Mouse (Mus musculus) megakaryocyte-erythroid progenitor cell, adult 5-6 weeks (primary cell): Measurements from ENCODE around the gene Sys1. TPM values are rescaled to one million over a fixed set of nuclear protein-coding genes. Genes with fewer than 3 reads are reported as not detected.

ENCODE experiments used
- ATAC-seq: replicated peaks from 2 replicates; pipeline ENCODE4 v1.8.0; 2016; ENCODE audit warnings: mild to moderate bottlenecking, inconsistent platforms; ENCODE audit not compliant: severe bottlenecking, poor library complexity, low FRiP score, low TSS enrichment
- total RNA-seq, 2 experiments: library from RNA; stranded (forward) in 1 of 2; stranded (reverse) in 1 of 2; fragments of 200-1000, 215-1000 nt in 1 of 2; fragments of >200 nt in 1 of 2; fragmentation: Nextera tagmentation in 1 of 2; gene quantifications; 2 replicates each; pipeline ENCODE4 v1.2.3; 2014 to 2017

Sys1 gene
- total RNA-seq (2014; fragmentation: Nextera tagmentation) (25.7 and 26.7 TPM in 2 replicates), total RNA-seq (2017) (10.9 and 16.0 TPM in 2 replicates)

DNA sequence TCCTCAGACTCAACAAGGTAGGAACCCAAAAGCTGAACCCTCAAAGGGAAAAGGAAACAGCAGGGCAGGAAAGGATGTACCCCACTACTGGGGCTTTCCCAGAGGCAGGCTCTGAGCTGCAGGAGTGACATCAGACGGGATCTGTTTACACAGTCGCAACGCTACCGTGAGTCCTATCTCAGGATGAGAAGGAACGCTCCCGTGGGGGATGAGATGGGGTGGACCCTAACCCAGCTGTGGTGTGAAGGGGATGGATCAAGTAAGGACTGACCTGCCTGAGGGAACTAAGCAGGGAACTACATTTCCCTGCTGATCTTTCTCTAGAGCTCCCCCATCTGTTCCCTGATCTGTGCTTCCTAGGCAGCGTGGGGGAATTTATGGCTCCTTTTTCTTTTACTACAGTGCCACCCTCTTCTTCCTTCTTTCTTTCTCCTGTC lies at the start of gene Sys1:
TSS of gene Sys1 (plus strand) at position 101 of the 437 bp plus-strand sequence.
- no peak for ATAC-seq

DNA sequence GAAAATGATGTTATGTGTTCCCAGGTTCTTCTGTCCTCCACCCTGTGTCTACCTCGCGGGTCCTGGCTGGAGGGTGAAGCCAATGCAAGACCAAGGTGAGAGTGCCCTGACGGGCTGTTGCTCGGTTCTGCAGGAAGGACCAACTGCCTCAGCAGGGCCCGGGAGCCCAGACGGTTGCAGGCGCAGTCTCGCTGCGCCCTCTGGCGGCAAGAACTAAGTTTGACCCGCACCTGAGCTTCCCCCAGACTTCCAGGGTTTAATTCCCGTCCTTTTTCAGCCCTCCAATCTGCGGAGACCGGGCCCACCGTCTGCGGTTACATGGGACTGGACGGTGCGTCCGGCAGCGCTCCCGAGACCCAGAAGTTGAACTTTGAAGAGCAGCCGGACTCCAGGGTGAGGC lies 49.1 kb upstream of the Sys1 start:
- ATAC-seq, result peak; percentile 71

DNA sequence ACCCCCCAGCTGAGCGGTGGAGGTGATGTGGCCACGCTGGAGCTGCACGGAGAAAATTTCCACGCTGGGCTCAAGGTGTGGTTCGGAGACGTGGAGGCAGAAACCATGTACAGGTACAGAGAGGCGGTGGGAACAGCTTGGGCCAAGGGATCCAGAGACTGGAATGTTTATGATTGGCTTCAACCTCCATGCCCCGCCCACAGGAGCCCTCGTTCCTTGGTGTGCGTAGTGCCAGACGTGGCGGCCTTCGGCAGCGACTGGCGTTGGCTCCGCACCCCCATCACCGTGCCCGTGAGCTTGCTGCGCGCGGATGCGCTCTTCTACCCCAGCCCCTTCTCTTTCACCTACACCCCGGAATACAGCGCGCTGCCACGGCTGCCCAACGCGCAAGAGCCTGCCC lies 42.6 kb upstream of the Sys1 start:
- no peak for ATAC-seq

DNA sequence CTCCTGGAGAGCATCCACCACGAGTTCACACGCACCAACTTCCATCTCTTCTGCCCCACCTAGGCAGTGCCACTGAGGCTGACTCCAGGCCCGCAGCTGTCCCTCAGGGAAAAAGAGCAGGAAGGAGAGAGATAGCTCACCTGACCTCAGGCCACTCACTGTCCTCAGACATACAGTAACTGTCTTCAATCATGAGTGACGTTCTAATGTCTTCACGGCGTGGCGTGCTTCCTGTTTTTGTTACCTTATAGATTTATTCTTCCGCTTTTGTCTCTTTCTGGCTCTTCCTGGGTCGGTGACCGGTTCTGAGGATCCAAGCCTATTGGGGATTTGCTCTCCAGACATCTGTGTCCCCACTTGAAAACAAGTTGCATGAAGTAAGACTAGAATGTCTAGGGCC lies 42.2 kb upstream of the Sys1 start:
- no peak for ATAC-seq

DNA sequence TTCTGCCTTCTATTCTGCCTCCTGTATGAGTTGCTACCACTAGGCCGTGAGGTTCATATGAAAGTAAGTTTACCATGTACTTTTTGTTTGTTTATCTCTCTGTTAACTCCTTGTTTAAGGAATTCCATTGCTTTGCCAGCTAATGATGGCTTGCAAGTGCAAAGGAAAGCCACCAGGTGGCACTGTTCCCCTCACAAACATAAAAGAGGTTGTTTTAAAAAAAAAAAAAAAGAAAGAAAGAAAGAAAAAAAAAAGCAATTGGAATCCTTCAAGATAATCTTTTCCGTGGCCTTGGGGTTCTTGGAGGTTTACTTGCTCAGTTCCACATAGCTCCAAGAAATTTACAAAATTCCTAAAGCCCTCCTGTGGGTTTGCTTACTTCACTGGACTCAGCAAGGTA lies 39.6 kb upstream of the Sys1 start:
- no peak for ATAC-seq

DNA sequence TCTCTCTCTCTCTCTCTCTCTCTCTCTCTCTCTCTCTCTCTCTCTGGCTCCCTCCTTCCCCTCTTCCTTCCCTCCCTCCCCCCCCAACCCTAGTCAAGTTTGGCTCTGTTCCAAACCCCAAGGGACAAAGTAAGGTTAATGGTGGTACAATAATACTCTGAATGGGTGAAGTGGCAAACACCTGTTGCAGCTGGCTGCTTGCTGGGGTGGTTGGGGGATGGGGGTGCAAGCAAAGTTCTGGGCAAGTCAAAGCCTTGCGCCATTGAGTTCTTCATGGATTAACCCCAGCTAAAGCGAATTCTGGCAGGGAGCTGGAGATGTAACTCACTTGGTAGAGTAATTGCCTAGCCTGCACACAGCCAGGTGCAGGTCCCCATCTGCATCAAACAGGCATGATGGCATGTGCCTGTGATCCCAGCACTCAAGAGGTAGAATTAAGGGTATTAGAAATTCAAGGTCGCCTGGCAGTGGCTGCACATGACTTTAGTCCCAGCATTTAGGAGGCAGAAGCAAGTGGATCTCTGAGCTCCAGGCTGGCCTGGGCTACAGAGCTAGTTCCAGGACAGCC lies 38.4 kb upstream of the Sys1 start:
- ATAC-seq, result no peak

DNA sequence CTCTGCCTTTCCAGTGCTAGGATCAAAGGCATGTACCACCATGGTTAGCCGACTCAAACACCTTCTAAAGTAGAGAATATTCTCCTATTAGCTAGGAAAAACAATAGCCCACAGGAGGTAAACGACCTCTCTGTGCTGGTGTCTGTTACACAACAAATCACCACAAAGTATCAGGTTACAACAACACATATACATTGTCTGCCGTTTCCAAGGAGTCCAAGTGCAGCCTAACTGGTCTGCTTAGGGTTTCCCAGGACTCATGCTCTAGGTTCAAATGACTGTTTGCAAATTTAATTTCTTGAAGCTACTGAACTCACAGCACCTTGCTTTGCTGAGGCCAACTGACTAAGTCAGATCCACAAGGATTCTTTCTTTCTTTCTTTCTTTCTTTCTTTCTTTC lies 37.3 kb upstream of the Sys1 start:
- no peak for ATAC-seq

DNA sequence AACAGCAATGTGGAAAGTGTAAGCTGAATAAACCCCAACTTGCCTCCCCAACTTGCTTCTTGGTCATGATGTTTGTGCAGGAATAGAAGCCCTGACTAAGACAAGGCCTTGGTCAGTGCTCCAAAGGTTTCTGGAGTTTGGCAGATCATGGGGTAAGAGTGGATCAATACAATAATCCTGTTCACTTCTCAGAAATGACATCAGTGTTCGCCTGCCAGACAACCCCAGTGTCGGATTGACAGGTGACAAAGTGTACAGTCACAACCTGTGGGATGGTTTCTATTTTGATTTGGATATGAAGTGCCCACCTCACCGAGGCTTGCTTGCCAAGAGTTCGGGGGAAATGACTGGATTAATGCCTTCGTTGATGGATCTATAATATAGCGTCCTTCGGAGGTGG lies 35.5 kb upstream of the Sys1 start:
- ATAC-seq, result no peak

DNA sequence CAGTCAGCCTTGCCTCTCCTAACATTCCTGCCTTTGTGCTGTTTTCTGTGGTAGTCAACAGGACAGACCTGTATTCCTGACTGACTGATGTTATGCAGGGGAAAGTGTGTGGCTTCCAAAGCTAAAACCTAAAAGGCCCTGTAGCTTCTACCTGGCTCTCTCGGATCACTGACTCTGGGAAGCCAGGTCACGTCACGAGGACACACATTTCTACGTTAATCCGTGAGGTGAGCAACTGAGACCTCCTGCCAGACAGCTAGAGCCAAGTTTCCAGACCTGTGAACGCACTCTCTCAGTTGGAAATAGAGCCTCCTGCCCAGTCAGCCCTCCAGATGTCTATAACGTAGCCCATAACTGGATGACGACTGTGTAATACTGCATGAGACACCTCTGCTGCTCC lies 34.8 kb upstream of the Sys1 start:
- ATAC-seq, result no peak

DNA sequence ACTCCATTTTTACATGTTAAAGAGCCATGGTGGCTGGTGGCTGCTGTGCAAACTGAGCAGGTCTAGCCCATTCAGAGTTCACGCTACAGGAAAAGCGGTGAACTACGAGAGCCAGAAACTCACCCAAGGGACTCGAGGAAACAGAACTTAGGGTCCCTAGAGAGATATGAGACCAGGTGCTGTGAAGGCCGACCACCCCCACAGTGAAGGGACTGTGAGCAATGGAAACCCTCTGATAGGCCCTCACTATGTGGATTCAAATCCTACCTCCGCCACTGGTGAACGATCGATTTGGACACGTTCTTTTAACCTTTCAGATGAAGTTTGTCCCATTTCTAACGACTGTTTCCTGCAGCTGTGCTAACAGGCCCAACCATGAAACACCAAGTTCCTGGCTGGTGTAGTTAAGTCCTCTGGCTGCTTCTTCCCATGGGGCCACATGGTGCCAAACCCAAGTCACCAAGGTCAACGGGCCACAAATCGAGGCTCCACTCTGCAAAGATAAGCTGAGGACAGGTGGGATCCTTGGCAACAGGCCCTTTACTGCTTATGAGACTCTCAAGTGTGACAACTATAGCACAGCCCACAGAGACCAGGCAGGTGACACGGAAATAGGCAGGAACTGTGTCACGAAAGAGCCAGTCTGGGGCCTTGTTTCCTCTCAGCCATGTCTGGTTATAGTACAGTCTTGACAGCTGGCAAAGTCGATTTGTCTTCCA lies 33.9 kb upstream of the Sys1 start:
- ATAC-seq, result no peak

DNA sequence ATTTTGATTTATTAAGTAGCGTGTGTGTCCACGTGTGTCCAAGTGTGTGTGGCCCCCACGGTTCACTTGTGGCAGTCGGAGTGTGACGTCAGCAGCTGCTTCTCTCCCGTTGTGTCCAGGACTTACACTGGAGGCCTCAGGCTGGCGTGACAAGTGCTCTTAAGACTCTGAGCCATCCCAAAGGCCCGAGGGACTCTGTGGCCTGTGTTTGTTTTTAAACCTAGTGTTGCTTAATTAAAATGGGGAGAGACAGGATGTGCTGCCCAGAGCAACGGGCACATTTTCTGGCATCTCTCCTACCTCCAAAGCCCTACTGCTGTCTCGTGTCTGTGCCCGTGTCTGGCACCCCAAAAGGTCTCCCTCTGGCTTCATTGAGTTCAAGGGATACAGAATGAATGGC lies 33.3 kb upstream of the Sys1 start:
- no peak for ATAC-seq

DNA sequence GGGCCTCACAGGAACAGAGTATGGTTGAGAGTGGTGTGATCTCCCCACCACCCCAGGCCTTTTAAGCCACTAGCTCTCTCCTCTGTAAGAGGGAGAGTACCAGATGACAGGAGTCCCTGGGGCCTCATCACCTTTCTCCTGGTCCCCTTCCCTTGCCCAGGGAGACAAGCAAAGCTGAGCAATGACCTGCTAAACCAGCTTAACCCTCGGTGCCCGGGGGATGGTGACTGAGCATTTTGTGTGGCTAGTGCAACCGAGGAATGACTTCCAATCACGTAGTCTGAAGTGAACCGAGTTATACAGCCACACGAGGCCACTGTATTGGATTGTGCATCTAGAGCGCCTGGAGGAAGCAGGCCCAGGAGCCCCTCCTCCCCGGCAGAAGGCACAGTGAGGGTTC lies 32.4 kb upstream of the Sys1 start:
- no peak for ATAC-seq

DNA sequence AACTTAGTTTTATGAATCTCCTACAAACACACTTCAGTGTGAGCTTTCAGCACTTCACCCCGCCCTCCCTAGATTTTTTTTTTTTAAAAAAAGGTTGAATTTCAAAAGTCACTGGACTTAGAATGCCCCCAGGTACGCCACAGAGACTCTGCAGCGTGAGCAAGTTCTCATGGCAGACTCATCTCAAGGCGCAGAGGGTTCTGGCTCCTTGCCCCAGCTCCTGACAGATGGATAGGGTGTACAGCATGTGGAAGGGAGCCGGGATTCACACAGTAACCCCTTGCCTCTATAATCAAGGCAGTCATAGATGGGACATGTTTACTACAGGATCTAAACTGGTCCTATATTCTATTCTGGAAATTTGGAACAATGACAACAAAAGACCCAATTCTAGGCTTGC lies 31.4 kb upstream of the Sys1 start:
- ATAC-seq, result no peak

DNA sequence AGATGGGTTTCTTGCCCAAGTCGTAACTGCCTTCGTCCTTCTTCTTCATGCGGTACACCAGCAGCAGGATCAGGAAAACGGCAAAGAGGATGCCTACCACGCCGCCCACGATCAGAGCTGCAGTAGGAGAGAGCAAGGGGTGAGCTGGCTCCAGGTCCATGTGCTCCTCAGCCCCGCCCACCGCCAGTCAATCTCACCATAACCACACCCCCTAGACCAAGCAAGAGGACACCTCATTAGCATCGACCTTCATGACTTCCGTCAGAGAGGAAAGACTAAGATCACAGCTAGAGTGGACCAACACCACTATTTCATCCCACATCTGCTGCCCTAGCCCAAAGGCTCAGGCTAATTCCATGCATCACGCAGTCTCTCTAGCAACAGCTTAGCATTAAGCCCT lies 30.6 kb upstream of the Sys1 start:
- ATAC-seq, result no peak

DNA sequence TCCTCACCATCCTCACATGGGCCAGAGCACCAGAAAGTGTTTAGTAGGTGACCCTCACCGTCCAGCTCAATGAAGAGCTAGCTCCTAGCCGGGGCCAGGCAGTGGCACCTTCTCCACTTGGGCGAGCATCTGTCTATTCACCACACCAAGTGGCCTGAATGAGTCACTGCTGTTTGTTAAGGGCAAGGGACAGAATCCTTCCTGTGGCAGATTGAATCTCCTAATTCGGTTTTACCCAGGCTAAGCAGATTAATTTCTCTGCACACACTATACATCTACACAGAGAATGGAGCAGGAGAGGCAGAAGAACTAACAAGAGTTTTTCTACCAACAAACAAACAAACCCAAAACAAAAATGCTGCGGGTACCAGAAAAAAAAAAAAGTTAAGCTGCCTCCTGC lies 29.8 kb upstream of the Sys1 start:
- ATAC-seq, result no peak

DNA sequence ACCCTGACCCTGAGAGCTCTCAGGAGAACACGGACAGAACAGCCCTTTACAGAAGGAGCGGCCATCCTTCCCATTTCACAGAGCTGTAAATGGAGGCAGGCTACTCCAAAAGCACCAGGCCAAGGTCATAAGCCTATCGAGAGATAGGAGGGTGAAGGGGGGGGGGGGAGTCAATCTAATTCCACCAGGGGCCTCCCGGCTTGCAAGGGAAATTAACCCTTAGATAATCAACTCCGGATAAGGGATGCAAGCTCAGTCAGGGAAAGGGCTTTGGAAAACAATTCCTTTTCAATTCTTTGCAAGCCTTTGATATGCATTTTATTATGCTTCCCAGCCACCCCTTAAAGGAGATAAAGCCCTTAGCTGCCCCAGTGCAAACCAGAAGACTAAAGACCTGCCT lies 28.3 kb upstream of the Sys1 start:
- no peak for ATAC-seq

DNA sequence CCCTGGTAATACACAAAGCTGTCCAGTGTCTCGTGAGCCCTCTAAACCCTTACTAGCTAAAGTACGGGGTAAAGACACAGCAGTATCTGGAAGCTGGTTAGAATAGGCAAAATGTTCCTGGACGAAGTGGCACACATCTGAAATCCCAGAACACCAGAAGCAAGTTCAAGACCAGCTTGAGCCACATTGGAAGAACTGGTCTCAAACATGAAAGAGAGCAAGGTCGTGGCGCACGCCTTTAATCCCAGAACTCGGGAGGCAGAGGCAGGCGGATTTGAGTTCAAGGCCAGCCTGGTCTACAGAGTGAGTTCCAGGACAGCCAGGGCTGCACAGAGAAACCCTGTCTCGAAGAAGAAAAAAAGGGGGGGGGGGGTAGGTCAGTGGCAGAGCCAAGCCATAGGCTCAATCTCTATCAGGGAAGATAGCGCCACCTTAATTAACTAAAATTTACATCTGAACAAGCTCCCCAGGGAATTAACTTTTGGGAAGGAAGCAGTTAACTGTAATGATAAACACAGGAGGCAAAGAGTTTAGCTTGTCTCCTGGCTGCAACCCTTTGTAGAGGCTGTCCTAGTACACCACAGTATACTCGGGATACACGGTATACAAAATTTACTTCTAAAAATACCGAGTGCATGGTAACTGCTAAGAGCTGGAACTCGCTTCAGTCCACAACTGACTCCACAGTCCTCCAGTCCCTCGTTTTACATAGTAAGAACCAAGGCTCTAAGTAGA lies 26.7 kb upstream of the Sys1 start:
- ATAC-seq, result no peak

DNA sequence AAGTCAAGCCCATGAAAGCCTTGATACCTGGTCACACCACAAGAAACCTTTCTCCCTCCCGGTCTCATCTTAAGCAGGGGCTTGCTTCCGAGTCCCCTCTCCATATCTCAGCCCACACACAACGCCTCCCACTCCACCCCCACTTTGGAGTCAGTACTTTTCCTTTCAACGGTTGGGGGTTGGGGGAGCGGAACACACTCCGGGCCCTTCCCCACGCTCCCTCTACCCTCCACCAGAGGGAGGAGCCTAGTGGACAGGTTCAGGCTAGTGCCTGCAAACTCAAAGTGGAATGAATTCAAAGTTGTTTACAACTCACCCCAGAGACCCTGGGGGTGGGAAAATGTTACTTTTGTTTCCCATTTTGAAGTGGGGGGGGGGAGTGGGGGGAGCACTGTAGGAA lies 26.1 kb upstream of the Sys1 start:
- 0 out of 2 replicates have a peak, but pooled peaks have one; percentile 38 for ATAC-seq

DNA sequence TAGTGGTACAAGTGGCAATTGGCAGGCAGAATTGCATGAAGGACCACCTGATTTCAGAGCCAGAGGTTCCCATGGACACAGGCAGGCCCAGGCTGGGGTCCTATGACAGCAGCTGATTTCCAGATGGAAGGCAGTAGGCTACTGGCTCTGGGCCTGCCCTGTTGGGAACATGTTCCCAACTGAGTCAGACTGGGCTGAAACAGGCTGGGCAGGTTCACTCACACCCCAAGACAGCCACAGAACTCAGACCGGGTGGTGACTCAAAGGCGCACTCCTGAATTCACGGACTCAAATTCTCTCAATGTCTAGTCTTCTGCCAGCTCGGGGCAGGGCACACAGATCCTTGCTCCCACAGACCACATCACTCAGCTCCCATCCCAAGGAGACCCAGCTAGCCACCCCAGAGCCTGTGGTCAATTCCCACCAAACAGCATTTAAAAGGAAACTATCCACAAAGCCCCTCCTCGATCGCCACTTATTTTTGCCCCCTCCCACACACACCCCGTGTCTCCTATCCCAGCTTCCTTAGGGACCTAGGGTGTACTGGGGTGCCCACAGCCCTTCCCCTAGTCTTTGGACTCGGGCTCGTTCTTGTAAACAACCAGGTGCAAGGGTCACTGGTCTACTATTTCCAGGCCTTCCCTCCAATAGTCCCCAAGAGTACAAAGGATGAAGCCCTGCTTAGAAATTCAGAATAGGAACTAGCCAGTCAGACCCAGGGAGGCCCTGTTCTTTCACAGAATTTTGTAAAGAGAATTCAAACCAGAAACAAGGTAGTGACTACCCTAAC lies 24.9 kb upstream of the Sys1 start:
- no peak for ATAC-seq

DNA sequence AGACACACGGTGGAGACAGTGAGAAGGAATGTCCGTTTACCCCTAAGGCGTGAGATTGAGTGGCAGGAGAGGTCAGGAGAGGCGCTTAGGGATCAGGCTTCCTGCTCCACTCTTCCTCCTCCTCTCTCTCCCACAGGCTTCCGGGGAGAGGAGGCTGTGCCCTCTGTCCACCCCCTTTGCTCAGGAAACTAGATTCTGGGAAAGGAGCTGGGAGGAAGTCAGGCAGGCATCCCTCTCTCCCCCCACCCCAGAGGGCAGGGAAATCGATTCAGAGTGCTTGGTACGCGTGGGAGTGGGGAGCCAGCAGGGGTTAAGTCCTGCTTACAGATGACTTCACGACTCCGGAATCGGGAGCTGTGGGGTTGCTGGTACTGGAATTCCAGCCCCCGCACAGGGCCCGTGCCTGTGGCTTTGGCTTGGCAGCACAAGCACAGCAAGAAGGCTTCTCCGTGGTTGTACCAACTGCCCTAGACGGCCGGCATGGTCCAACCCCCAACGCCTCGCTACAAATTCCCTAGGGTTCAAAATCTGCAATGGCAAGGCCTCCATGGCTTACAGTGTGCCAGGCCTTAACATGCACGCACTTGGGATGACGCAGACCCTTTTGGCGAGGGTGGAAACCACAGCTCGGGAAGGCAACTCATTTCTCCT lies 24.1 kb upstream of the Sys1 start:
- ATAC-seq, result no peak
